Mouse (Mus musculus) lung, embryonic 15.5 days (tissue): Measurements from ENCODE around the gene Rexo1. TPM values are rescaled to one million over a fixed set of nuclear protein-coding genes. Genes with fewer than 3 reads are reported as not detected.
A peak's percentile ranks its signal among the peaks of the same experiment; 100 is the strongest.

Source experiments
- ATAC-seq: fragments of 200-750 bp; cut with Nextera tagmentation; 2 replicates; pipeline ENCODE4 v1.8.0; 2017; ENCODE audit warnings: moderate number of reproducible peaks, borderline replicate concordance; ENCODE audit not compliant: low FRiP score, low TSS enrichment; ENCODE audit errors: extremely low read depth
- H3K27ac ChIP-seq: fragments of 300-500 bp; sonication (generic); 2 replicates; pipeline ENCODE4 v1.5.1; 2015; ENCODE audit warnings: moderate library complexity, mild to moderate bottlenecking, inconsistent platforms
- H3K27me3 ChIP-seq: fragments of 300-500 bp; sonication (generic); 2 replicates; pipeline ENCODE4 v1.6.1; 2015; ENCODE audit warnings: inconsistent platforms
- H3K36me3 ChIP-seq: fragments of 300-500 bp; sonication (generic); 2 replicates; pipeline ENCODE4 v1.6.1; 2015; ENCODE audit warnings: inconsistent platforms
- H3K4me1 ChIP-seq: fragments of 300-500 bp; sonication (generic); 2 replicates; pipeline ENCODE4 v1.6.1; 2015; ENCODE audit warnings: inconsistent platforms
- H3K4me2 ChIP-seq: fragments of 300-500 bp; sonication (generic); 2 replicates; pipeline ENCODE4 v1.6.1; 2015; ENCODE audit warnings: inconsistent platforms, mild to moderate bottlenecking, moderate library complexity
- H3K4me3 ChIP-seq: fragments of 300-500 bp; sonication (generic); 2 replicates; pipeline ENCODE4 v1.5.1; 2015; ENCODE audit warnings: mild to moderate bottlenecking, inconsistent platforms
- H3K9ac ChIP-seq: fragments of 300-500 bp; sonication (generic); 2 replicates; pipeline ENCODE4 v1.6.1; 2015; ENCODE audit warnings: inconsistent platforms
- H3K9me3 ChIP-seq: fragments of 300-500 bp; sonication (generic); 2 replicates; pipeline ENCODE4 v1.6.1; 2016; ENCODE audit warnings: inconsistent platforms
- WGBS: fragments of 180-500 bp; shearing (Covaris S2); methylation state at CpG from one replicate; pipeline ENCODE4 v1.1.7; 2015; 5-methylcytosine and 5-hydroxymethylcytosine counted together
- polyA plus RNA-seq: library from polyadenylated mRNA; unstranded; fragments of >200 nt; fragmentation: Nextera tagmentation; extraction: Ambion mirVana; gene quantifications from 2 replicates; pipeline ENCODE4 v1.2.1, GENCODE M21; 2015

Rexo1 gene
- polyA plus RNA-seq, 1 experiment from 2014 or later = 25.8 TPM

- no peaks in the 10 kb centered on the region for H3K9me3 ChIP-seq
- peak within 1 kb of the TSS; percentile 93 for H3K27ac ChIP-seq
- peaks cover 19% of the 10 kb centered on the region for H3K4me1 ChIP-seq
- H3K36me3 ChIP-seq = peaks cover 17% of the 10 kb centered on the region
- H3K4me3 ChIP-seq = peak within 1 kb of the TSS; percentile 94
- peak; percentile 95 for ATAC-seq
- under 1% methylated on average over 54 of the region's 54 CpGs for WGBS
- no peaks in the 10 kb centered on the region for H3K27me3 ChIP-seq
- peak within 1 kb of the TSS; percentile 89 for H3K4me2 ChIP-seq
- H3K9ac ChIP-seq = peak within 1 kb of the TSS; percentile 72
Measured at GRCm38 (mm10) chr10:80602698-80603325, 41.5 kb upstream of the Rexo1 start, which contains the start of the genes Scamp4 and Adat3. TSS of gene Scamp4 (plus strand) at chr10:80602872. TSS of gene Adat3 (plus strand) at chr10:80602880.

- Histone ChIP-seq H3K4me3 (no peak overlapping the region), H3K27me3 (no peaks in the 10 kb centered on the region), H3K4me1 (no peaks in the 10 kb centered on the region), H3K4me2 (no peak overlapping the region), H3K27ac (no peak overlapping the region), H3K36me3 (no peaks in the 10 kb centered on the region), H3K9ac (no peak overlapping the region), H3K9me3 (no peaks in the 10 kb centered on the region)
- no peak for ATAC-seq
- WGBS = 31% methylated on average over 4 of the region's 4 CpGs
Measured at GRCm38 (mm10) chr10:80596318-80596717, 35.0 kb upstream of the Rexo1 start.

GRCm38 (mm10) chr10:80589879-80590854 is 28.8 kb upstream of the Rexo1 start, which contains the start of gene Abhd17a:
TSS of gene Abhd17a (minus strand) at chr10:80590341.
- peak within 1 kb of the TSS; percentile 96 for H3K9ac ChIP-seq
- peak within 1 kb of the TSS; percentile 56 for H3K27ac ChIP-seq
- H3K4me1 ChIP-seq = peaks cover 20% of the 10 kb centered on the region
- WGBS = 1% methylated on average over 73 of the region's 73 CpGs
- H3K4me3 ChIP-seq = peak within 1 kb of the TSS; percentile 95
- peak; percentile 98 for ATAC-seq
- H3K36me3 ChIP-seq = peaks cover 6% of the 10 kb centered on the region; the same call in 1 of the 2 replicates
- no peaks in the 10 kb centered on the region for H3K9me3 ChIP-seq
- no peaks in the 10 kb centered on the region for H3K27me3 ChIP-seq
- peak within 1 kb of the TSS; percentile 93 for H3K4me2 ChIP-seq

GRCm38 (mm10) chr10:80589127-80589878 is 27.9 kb upstream of the Rexo1 start:
- Histone ChIP-seq H3K4me3 (peak overlapping the region; percentile 95), H3K27me3 (no peaks in the 10 kb centered on the region), H3K9me3 (no peaks in the 10 kb centered on the region), H3K27ac (peak overlapping the region; percentile 56; the same call in 1 of the 2 replicates), H3K4me1 (peaks cover 20% of the 10 kb centered on the region), H3K9ac (peak overlapping the region; percentile 96), H3K36me3 (peaks cover 9% of the 10 kb centered on the region; the same call in 1 of the 2 replicates), H3K4me2 (peak overlapping the region; percentile 93)
- no peak for ATAC-seq
- 13% methylated on average over 12 of the region's 12 CpGs for WGBS

- Histone ChIP-seq H3K4me3 (peak overlapping the region; percentile 27; the same call in 1 of the 2 replicates), H3K9me3 (no peaks in the 10 kb centered on the region), H3K9ac (peak overlapping the region; percentile 3; the same call in 1 of the 2 replicates), H3K4me1 (peaks cover 23% of the 10 kb centered on the region), H3K27me3 (no peaks in the 10 kb centered on the region), H3K27ac (peak overlapping the region; percentile 62), H3K36me3 (peaks cover 27% of the 10 kb centered on the region), H3K4me2 (peak overlapping the region; percentile 43)
- no peak for ATAC-seq
- 43% methylated on average over 4 of the region's 4 CpGs for WGBS
Measured at GRCm38 (mm10) chr10:80587305-80587657, 25.9 kb upstream of the Rexo1 start.

- Histone ChIP-seq H3K9me3 (no peaks in the 10 kb centered on the region), H3K27me3 (no peaks in the 10 kb centered on the region), H3K4me1 (peaks cover 23% of the 10 kb centered on the region), H3K36me3 (peaks cover 32% of the 10 kb centered on the region), H3K4me3 (peak overlapping the region; percentile 27), H3K9ac (peak overlapping the region; percentile 5; the same call in 1 of the 2 replicates), H3K4me2 (peak overlapping the region; percentile 43), H3K27ac (peak overlapping the region; percentile 62)
- WGBS = 88% methylated on average over 49 of the region's 51 CpGs
- ATAC-seq = no peak
Measured at GRCm38 (mm10) chr10:80586407-80587304, 25.3 kb upstream of the Rexo1 start.

- Histone ChIP-seq H3K9ac (no peak overlapping the region), H3K4me3 (peak overlapping the region; percentile 27), H3K27me3 (no peaks in the 10 kb centered on the region), H3K9me3 (no peaks in the 10 kb centered on the region), H3K4me1 (peaks cover 23% of the 10 kb centered on the region), H3K27ac (no peak overlapping the region), H3K36me3 (peaks cover 32% of the 10 kb centered on the region), H3K4me2 (peak overlapping the region; percentile 43)
- no peak for ATAC-seq
- 90% methylated on average over 8 of the region's 8 CpGs for WGBS
Measured at GRCm38 (mm10) chr10:80585581-80585980, 24.2 kb upstream of the Rexo1 start.

GRCm38 (mm10) chr10:80584642-80585552 is 23.5 kb upstream of the Rexo1 start:
- H3K9me3 ChIP-seq = no peaks in the 10 kb centered on the region
- no peak; the same call in 1 of the 2 replicates for ATAC-seq
- H3K4me2 ChIP-seq = peak overlapping the region; percentile 43
- peaks cover 23% of the 10 kb centered on the region for H3K4me1 ChIP-seq
- no peak overlapping the region for H3K27ac ChIP-seq
- WGBS = 67% methylated on average over 12 of the region's 12 CpGs
- H3K9ac ChIP-seq = no peak overlapping the region
- peak overlapping the region; percentile 27 for H3K4me3 ChIP-seq
- no peaks in the 10 kb centered on the region for H3K27me3 ChIP-seq
- peaks cover 32% of the 10 kb centered on the region for H3K36me3 ChIP-seq

- no peak overlapping the region for H3K4me2 ChIP-seq
- H3K4me1 ChIP-seq = peaks cover 19% of the 10 kb centered on the region
- H3K36me3 ChIP-seq = peaks cover 32% of the 10 kb centered on the region
- 57% methylated on average over 12 of the region's 12 CpGs for WGBS
- no peak overlapping the region for H3K4me3 ChIP-seq
- no peak overlapping the region for H3K27ac ChIP-seq
- ATAC-seq = no peak
- no peaks in the 10 kb centered on the region for H3K9me3 ChIP-seq
- no peaks in the 10 kb centered on the region for H3K27me3 ChIP-seq
- H3K9ac ChIP-seq = no peak overlapping the region
Measured at GRCm38 (mm10) chr10:80584045-80584488, 22.7 kb upstream of the Rexo1 start.

- H3K27ac ChIP-seq = no peak overlapping the region
- H3K4me1 ChIP-seq = peaks cover 20% of the 10 kb centered on the region
- peaks cover 32% of the 10 kb centered on the region for H3K36me3 ChIP-seq
- H3K9ac ChIP-seq = no peak overlapping the region
- no peaks in the 10 kb centered on the region for H3K9me3 ChIP-seq
- ATAC-seq = no peak
- H3K4me2 ChIP-seq = no peak overlapping the region
- WGBS = 82% methylated on average over 5 of the region's 5 CpGs
- H3K4me3 ChIP-seq = no peak overlapping the region
- H3K27me3 ChIP-seq = no peaks in the 10 kb centered on the region
Measured at GRCm38 (mm10) chr10:80583047-80583446, 21.7 kb upstream of the Rexo1 start.
